In genomic region chr8:90861266-90861944, GRCm38 (mm10) we compare ENCODE assay signal across 7 mouse cellular contexts. TPM values are rescaled to one million over a fixed set of nuclear protein-coding genes. Genes with fewer than 3 reads are reported as not detected.
A peak's percentile ranks its signal among the peaks of the same experiment; 100 is the strongest.
DNase-seq lines count a peak whose midpoint lies in the region; ATAC-seq and TF ChIP-seq lines count a peak whose summit lies in the region.

No protein-coding gene starts in this region.

- no peaks in the 10 kb centered on the region for H3K27me3 ChIP-seq in forebrain, embryonic 16.5 days (replicated peaks; ENCODE audit: control insufficient read depth, insufficient read depth, low read length)
- H3K27me3 ChIP-seq in midbrain, embryonic 12.5 days: peaks cover 4% of the 10 kb centered on the region; the same call in 1 of the 2 replicates
- no peaks in the 10 kb centered on the region for H3K27me3 ChIP-seq in stomach, postnatal 0 days (ENCODE audit: control insufficient read depth, insufficient read depth, low read length)

- H3K4me3 ChIP-seq in forebrain, embryonic 16.5 days (replicated peaks; ENCODE audit: low read length): no peak overlapping the region
- H3K4me3 ChIP-seq in layer of hippocampus, adult 2 months: no peak overlapping the region
- H3K4me3 ChIP-seq in midbrain, embryonic 12.5 days: no peak overlapping the region
- H3K4me3 ChIP-seq in stomach, postnatal 0 days (ENCODE audit: low read depth, low read length): no peak overlapping the region

- peak overlapping the region; percentile 27 for H3K9ac ChIP-seq in forebrain, embryonic 16.5 days (replicated peaks; ENCODE audit: low read depth, low read length)
- H3K9ac ChIP-seq in midbrain, embryonic 12.5 days (replicated peaks): no peak overlapping the region
- peak overlapping the region; percentile 35; the same call in 1 of the 2 replicates for H3K9ac ChIP-seq in stomach, postnatal 0 days (ENCODE audit: low read length)

- peak; percentile 71 for ATAC-seq in forebrain, embryonic 16.5 days
- ATAC-seq in midbrain, embryonic 12.5 days (ENCODE audit: low FRiP score, low read depth): peak; percentile 45
- 0 out of 2 replicates have a peak, but pooled peaks have one; percentile 24 for ATAC-seq in stomach, postnatal 0 days (ENCODE audit: low FRiP score, low TSS enrichment)

- peak overlapping the region; percentile 26 for H3K4me2 ChIP-seq in forebrain, embryonic 16.5 days (ENCODE audit: low read length)
- H3K4me2 ChIP-seq in midbrain, embryonic 12.5 days (replicated peaks): peak overlapping the region; percentile 43
- peak overlapping the region; percentile 35 for H3K4me2 ChIP-seq in stomach, postnatal 0 days (replicated peaks; ENCODE audit: low read depth)

- H3K36me3 ChIP-seq in forebrain, embryonic 16.5 days (ENCODE audit: control insufficient read depth, insufficient read depth): no peaks in the 10 kb centered on the region
- H3K36me3 ChIP-seq in midbrain, embryonic 12.5 days: no peaks in the 10 kb centered on the region
- no peaks in the 10 kb centered on the region for H3K36me3 ChIP-seq in stomach, postnatal 0 days (ENCODE audit: control insufficient read depth, insufficient read depth, low read length)

- peak overlapping the region; percentile 92 for H3K27ac ChIP-seq in forebrain, embryonic 16.5 days (ENCODE audit: low read length)
- peak overlapping the region; percentile 84 for H3K27ac ChIP-seq in layer of hippocampus, adult 2 months
- peak overlapping the region; percentile 84 for H3K27ac ChIP-seq in midbrain, embryonic 12.5 days (replicated peaks)
- H3K27ac ChIP-seq in stomach, postnatal 0 days (replicated peaks): peak overlapping the region; percentile 37

- DNase-seq in spleen, postnatal 36 days (ENCODE audit: low spot score in 2 of 2): peak; percentile 48 to 50
- no peak for DNase-seq in spleen, postnatal 14 days (ENCODE audit: low spot score in 2 of 2)
- peak; percentile 81 to 83 for DNase-seq in cerebellum, postnatal 14 days
- DNase-seq in layer of hippocampus, adult 2 months (ENCODE audit: low spot score in 2 of 2): peak; percentile 63 to 70
- peak; percentile 32 for DNase-seq in stomach, postnatal 0 days (ENCODE audit: low spot score)

- TF ChIP-seq EP300 in stomach, postnatal 0 days (optimal IDR thresholded peaks at IDR 0.05): no peak

- H3K9me3 ChIP-seq in forebrain, embryonic 16.5 days (ENCODE audit: control insufficient read depth, low read length): no peaks in the 10 kb centered on the region
- H3K9me3 ChIP-seq in midbrain, embryonic 12.5 days: no peaks in the 10 kb centered on the region
- H3K9me3 ChIP-seq in stomach, postnatal 0 days (ENCODE audit: control insufficient read depth, low read length): no peaks in the 10 kb centered on the region

- 2% methylated on average over 9 of the region's 9 CpGs for WGBS in forebrain, embryonic 16.5 days
- WGBS in midbrain, embryonic 12.5 days: 7% methylated on average over 9 of the region's 9 CpGs
- 18% methylated on average over 9 of the region's 9 CpGs for WGBS in stomach, postnatal 0 days

- 0 out of 2 replicates have a peak, but pooled peaks have one; percentile 5 for TF ChIP-seq CTCF in layer of hippocampus, adult 2 months (conservative IDR thresholded peaks at IDR 0.05)
- no peak for TF ChIP-seq CTCF in stomach, postnatal 0 days (IDR thresholded peaks at IDR 0.05; ENCODE audit: low read depth)

- H3K4me1 ChIP-seq in forebrain, embryonic 16.5 days (replicated peaks; ENCODE audit: control insufficient read depth, insufficient read depth, low read length): peaks cover 22% of the 10 kb centered on the region
- peaks cover 28% of the 10 kb centered on the region for H3K4me1 ChIP-seq in midbrain, embryonic 12.5 days
- H3K4me1 ChIP-seq in stomach, postnatal 0 days (replicated peaks; ENCODE audit: control insufficient read depth, insufficient read depth): peaks cover 5% of the 10 kb centered on the region; the same call in 1 of the 2 replicates

RNA-seq across cellular contexts. Expression of gene Chd9, which starts 33.3 kb away (rescaled TPM):
- 93.7 and 97.7 TPM in 2 replicates for polyA plus RNA-seq in forebrain, embryonic 16.5 days (2015; fragmentation: Nextera tagmentation; extraction: Ambion mirVana)
- 100 to 1,000 TPM; 254 to 256 TPM for total RNA-seq in layer of hippocampus, adult 2 months (2021)
- polyA plus RNA-seq in midbrain, embryonic 12.5 days (2016; fragmentation: Nextera tagmentation; extraction: Ambion mirVana): 52.1 and 58.9 TPM in 2 replicates
- polyA plus RNA-seq in stomach, postnatal 0 days (2015; fragmentation: Nextera tagmentation; extraction: Ambion mirVana): 125 and 131 TPM in 2 replicates

RNA-seq across cellular contexts. Expression of gene Gm19935, which starts 44.2 kb away (rescaled TPM):
- 0.58 and 0.60 TPM in 2 replicates for polyA plus RNA-seq in forebrain, embryonic 16.5 days (2015; fragmentation: Nextera tagmentation; extraction: Ambion mirVana)
- 1 to 10 TPM; 1.7 to 2.4 TPM for total RNA-seq in layer of hippocampus, adult 2 months (2021)
- not detected in 2 replicates for polyA plus RNA-seq in midbrain, embryonic 12.5 days (2016; fragmentation: Nextera tagmentation; extraction: Ambion mirVana)
- polyA plus RNA-seq in stomach, postnatal 0 days (2015; fragmentation: Nextera tagmentation; extraction: Ambion mirVana): 0.13 and 0.35 TPM in 2 replicates

Comparison
In these comparisons a context has a peak if more than half of its experiments do, and no peak if none do; other contexts are left out.
1. DNase-seq: peak in spleen, postnatal 36 days (2 of 2), cerebellum, postnatal 14 days (2 of 2), layer of hippocampus, adult 2 months (2 of 2) and stomach, postnatal 0 days (single experiment); none in spleen, postnatal 14 days (0 of 2).
2. H3K27ac ChIP-seq: peak in every context shown above with its lines; median percentile 92 in forebrain, embryonic 16.5 days; 84 in layer of hippocampus, adult 2 months; 84 in midbrain, embryonic 12.5 days; 37 in stomach, postnatal 0 days.
3. Peak in every context shown above with its lines, with median percentiles within 50 percentile points of each other: ATAC-seq and H3K4me2 ChIP-seq.